Mouse (Mus musculus) megakaryocyte, embryonic 14.5 days (primary cell): ENCODE data around the gene Slc48a1. TPM values are rescaled to one million over a fixed set of nuclear protein-coding genes. Genes with fewer than 3 reads are reported as not detected.
A peak's percentile ranks its signal among the peaks of the same experiment; 100 is the strongest.

Experiments
- H3K27me3 ChIP-seq: replicated peaks from 2 replicates; pipeline ENCODE3; 2012; ENCODE audit warnings: inconsistent platforms
- H3K36me3 ChIP-seq: replicated peaks from 2 replicates; pipeline ENCODE3; 2012; ENCODE audit warnings: low read length, inconsistent platforms, mixed read lengths
- H3K4me1 ChIP-seq: 2 replicates; pipeline ENCODE4 v1.6.1; 2012; ENCODE audit warnings: inconsistent platforms
- H3K4me3 ChIP-seq: replicated peaks from 2 replicates; pipeline ENCODE3; 2012; ENCODE audit warnings: moderate library complexity, mild to moderate bottlenecking, inconsistent platforms
- H3K9me3 ChIP-seq: 2 replicates; pipeline ENCODE4 v1.6.1; 2012; ENCODE audit warnings: inconsistent platforms
- FLI1 ChIP-seq: IDR thresholded peaks from 2 replicates; pipeline ENCODE4 v1.6.1; 2012; ENCODE audit warnings: low read length, inconsistent platforms, mixed read lengths
- GATA1 ChIP-seq: IDR thresholded peaks from 3 replicates; pipeline ENCODE4 v1.6.1; 2012; ENCODE audit warnings: mixed read lengths, low read length, inconsistent platforms, borderline replicate concordance
- polyA plus RNA-seq: library from polyadenylated mRNA; stranded (reverse); fragments of >175 nt; gene quantifications from 2 replicates; pipeline ENCODE4 v1.2.3, GENCODE M21; 2012; ENCODE audit warnings: low replicate concordance; ENCODE audit not compliant: insufficient read depth

The Slc48a1 gene
- polyA plus RNA-seq, 1 experiment: 61.4 TPM

- Histone ChIP-seq H3K27me3 (peaks cover 88% of the 10 kb centered on the region), H3K4me1 (peaks cover 61% of the 10 kb centered on the region), H3K9me3 (no peaks in the 10 kb centered on the region), H3K36me3 (no peaks in the 10 kb centered on the region), H3K4me3 (no peak overlapping the region)
- TF ChIP-seq GATA1 (no peak), FLI1 (no peak)
Measured at GRCm38 (mm10) chr15:97765090-97765794, 13.1 kb upstream of the Slc48a1 start.

- no peaks in the 10 kb centered on the region for H3K36me3 ChIP-seq
- TF ChIP-seq GATA1 (no peak), FLI1 (no peak)
- H3K4me3 ChIP-seq: peak overlapping the region; percentile 53
- peaks cover 92% of the 10 kb centered on the region for H3K27me3 ChIP-seq
- peaks cover 52% of the 10 kb centered on the region for H3K4me1 ChIP-seq
- no peaks in the 10 kb centered on the region for H3K9me3 ChIP-seq
Measured at GRCm38 (mm10) chr15:97766194-97766593, 12.1 kb upstream of the Slc48a1 start.

- TF ChIP-seq GATA1 (no peak), FLI1 (no peak)
- Histone ChIP-seq H3K36me3 (no peaks in the 10 kb centered on the region), H3K4me1 (peaks cover 56% of the 10 kb centered on the region), H3K27me3 (peaks cover 91% of the 10 kb centered on the region), H3K9me3 (no peaks in the 10 kb centered on the region), H3K4me3 (peak overlapping the region; percentile 90)
Measured at GRCm38 (mm10) chr15:97766594-97767279, 11.6 kb upstream of the Slc48a1 start.

- Histone ChIP-seq H3K4me1 (peaks cover 59% of the 10 kb centered on the region), H3K4me3 (peak within 1 kb of the TSS; percentile 90), H3K36me3 (no peaks in the 10 kb centered on the region), H3K27me3 (peaks cover 86% of the 10 kb centered on the region), H3K9me3 (no peaks in the 10 kb centered on the region)
- TF ChIP-seq GATA1 (no peak), FLI1 (no peak)
Measured at GRCm38 (mm10) chr15:97767280-97768186, 10.8 kb upstream of the Slc48a1 start, which contains the start of gene Rapgef3. Gene Rapgef3 (minus strand): TSS chr15:97767972.

GRCm38 (mm10) chr15:97768192-97768591 is 10.1 kb upstream of the Slc48a1 start:
- H3K36me3 ChIP-seq: no peaks in the 10 kb centered on the region
- peaks cover 81% of the 10 kb centered on the region for H3K27me3 ChIP-seq
- peak overlapping the region; percentile 90 for H3K4me3 ChIP-seq
- TF ChIP-seq GATA1: no peak
- no peak for TF ChIP-seq FLI1
- no peaks in the 10 kb centered on the region for H3K9me3 ChIP-seq
- H3K4me1 ChIP-seq: peaks cover 60% of the 10 kb centered on the region

GRCm38 (mm10) chr15:97770280-97770679 is 8.0 kb upstream of the Slc48a1 start:
- Histone ChIP-seq H3K27me3 (peaks cover 70% of the 10 kb centered on the region), H3K36me3 (no peaks in the 10 kb centered on the region), H3K4me3 (no peak overlapping the region), H3K4me1 (peaks cover 68% of the 10 kb centered on the region), H3K9me3 (no peaks in the 10 kb centered on the region)
- TF ChIP-seq GATA1 (no peak), FLI1 (no peak)

- TF ChIP-seq GATA1 (no peak), FLI1 (no peak)
- Histone ChIP-seq H3K9me3 (no peaks in the 10 kb centered on the region), H3K4me1 (peaks cover 63% of the 10 kb centered on the region), H3K4me3 (no peak overlapping the region), H3K27me3 (peaks cover 51% of the 10 kb centered on the region), H3K36me3 (no peaks in the 10 kb centered on the region)
Measured at GRCm38 (mm10) chr15:97773108-97773507, 5.2 kb upstream of the Slc48a1 start.

- no peaks in the 10 kb centered on the region for H3K36me3 ChIP-seq
- H3K9me3 ChIP-seq: no peaks in the 10 kb centered on the region
- H3K4me1 ChIP-seq: peaks cover 55% of the 10 kb centered on the region
- H3K27me3 ChIP-seq: peaks cover 45% of the 10 kb centered on the region
- no peak overlapping the region for H3K4me3 ChIP-seq
- TF ChIP-seq GATA1 (no peak), FLI1 (no peak)
Measured at GRCm38 (mm10) chr15:97773961-97774370, 4.4 kb upstream of the Slc48a1 start.

- peaks cover 53% of the 10 kb centered on the region for H3K4me1 ChIP-seq
- no peaks in the 10 kb centered on the region for H3K9me3 ChIP-seq
- H3K36me3 ChIP-seq: no peaks in the 10 kb centered on the region
- TF ChIP-seq GATA1: no peak
- TF ChIP-seq FLI1: no peak
- H3K4me3 ChIP-seq: no peak overlapping the region
- H3K27me3 ChIP-seq: peaks cover 21% of the 10 kb centered on the region
Measured at GRCm38 (mm10) chr15:97776514-97776913, 1.8 kb upstream of the Slc48a1 start.

GRCm38 (mm10) chr15:97776919-97777318 is 1.4 kb upstream of the Slc48a1 start:
- peaks cover 20% of the 10 kb centered on the region for H3K27me3 ChIP-seq
- H3K9me3 ChIP-seq: no peaks in the 10 kb centered on the region
- no peak overlapping the region for H3K4me3 ChIP-seq
- peaks cover 52% of the 10 kb centered on the region for H3K4me1 ChIP-seq
- no peak for TF ChIP-seq FLI1
- H3K36me3 ChIP-seq: no peaks in the 10 kb centered on the region
